In genomic region chrX:20292040-20292417, GRCm38 (mm10) we compare ENCODE assay signal across 7 mouse cellular contexts. TPM values are rescaled to one million over a fixed set of nuclear protein-coding genes. Genes with fewer than 3 reads are reported as not detected.
DNase-seq lines count a peak whose midpoint lies in the region; ATAC-seq lines count a peak whose summit lies in the region.

No protein-coding gene starts in this region.

- 33% methylated on average over 11 of the region's 11 CpGs for WGBS in lung, embryonic 15.5 days
- 32% methylated on average over 11 of the region's 11 CpGs for WGBS in forebrain, embryonic 11.5 days
- WGBS in intestine, embryonic 16.5 days: 35% methylated on average over 11 of the region's 11 CpGs
- 37% methylated on average over 11 of the region's 11 CpGs for WGBS in neural tube, embryonic 14.5 days

- H3K4me1 ChIP-seq in lung, embryonic 15.5 days: no peaks in the 10 kb centered on the region
- H3K4me1 ChIP-seq in forebrain, embryonic 11.5 days (replicated peaks; ENCODE audit: control insufficient read depth, insufficient read depth, low read length): no peaks in the 10 kb centered on the region
- no peaks in the 10 kb centered on the region for H3K4me1 ChIP-seq in intestine, embryonic 16.5 days (ENCODE audit: control insufficient read depth, insufficient read depth, low read length)
- no peaks in the 10 kb centered on the region for H3K4me1 ChIP-seq in neural tube, embryonic 14.5 days (ENCODE audit: control insufficient read depth, insufficient read depth, low read length)

- H3K4me2 ChIP-seq in lung, embryonic 15.5 days: peak overlapping the region; percentile 84
- H3K4me2 ChIP-seq in forebrain, embryonic 11.5 days (ENCODE audit: low read depth, low read length, severe bottlenecking): peak overlapping the region; percentile 63
- peak overlapping the region; percentile 78 for H3K4me2 ChIP-seq in intestine, embryonic 16.5 days (ENCODE audit: low read depth, low read length)
- H3K4me2 ChIP-seq in neural tube, embryonic 14.5 days (ENCODE audit: low read depth, low read length): peak overlapping the region; percentile 53

- H3K27ac ChIP-seq in lung, embryonic 15.5 days: no peak overlapping the region
- H3K27ac ChIP-seq in forebrain, embryonic 11.5 days (ENCODE audit: low read depth, low read length): no peak overlapping the region
- H3K27ac ChIP-seq in intestine, embryonic 16.5 days (ENCODE audit: low read length): no peak overlapping the region
- no peak overlapping the region for H3K27ac ChIP-seq in neural tube, embryonic 14.5 days (ENCODE audit: low read depth, low read length)

- peak overlapping the region; percentile 54 for H3K4me3 ChIP-seq in lung, embryonic 15.5 days
- H3K4me3 ChIP-seq in forebrain, embryonic 11.5 days (ENCODE audit: low read depth, low read length): peak overlapping the region; percentile 47
- H3K4me3 ChIP-seq in intestine, embryonic 16.5 days (ENCODE audit: low read length): peak overlapping the region; percentile 61
- peak overlapping the region; percentile 56 for H3K4me3 ChIP-seq in neural tube, embryonic 14.5 days (ENCODE audit: low read depth, low read length)

- H3K36me3 ChIP-seq in lung, embryonic 15.5 days: no peaks in the 10 kb centered on the region
- H3K36me3 ChIP-seq in forebrain, embryonic 11.5 days (ENCODE audit: control insufficient read depth, insufficient read depth, low read length): no peaks in the 10 kb centered on the region
- no peaks in the 10 kb centered on the region for H3K36me3 ChIP-seq in intestine, embryonic 16.5 days (ENCODE audit: control insufficient read depth, insufficient read depth, low read length)
- H3K36me3 ChIP-seq in neural tube, embryonic 14.5 days (ENCODE audit: control insufficient read depth, insufficient read depth, low read length): no peaks in the 10 kb centered on the region

- DNase-seq in lung, postnatal 4 days: no peak
- no peak for DNase-seq in forebrain, embryonic 11.5 days (ENCODE audit: low spot score)
- DNase-seq in spleen, adult 18-20 months: no peak
- no peak for DNase-seq in cerebellum, adult 8-10 months

- H3K9ac ChIP-seq in lung, embryonic 15.5 days: no peak overlapping the region
- no peak overlapping the region; the same call in 1 of the 2 replicates for H3K9ac ChIP-seq in forebrain, embryonic 11.5 days (ENCODE audit: low read length)
- H3K9ac ChIP-seq in intestine, embryonic 16.5 days (ENCODE audit: low read depth, low read length): peak overlapping the region; percentile 56; the same call in 1 of the 2 replicates
- peak overlapping the region; percentile 69; the same call in 1 of the 2 replicates for H3K9ac ChIP-seq in neural tube, embryonic 14.5 days (replicated peaks; ENCODE audit: low read depth, low read length)

- H3K27me3 ChIP-seq in lung, embryonic 15.5 days: no peaks in the 10 kb centered on the region; the same call in 1 of the 2 replicates
- H3K27me3 ChIP-seq in forebrain, embryonic 11.5 days (ENCODE audit: control insufficient read depth, insufficient read depth, low read length): no peaks in the 10 kb centered on the region
- H3K27me3 ChIP-seq in intestine, embryonic 16.5 days (replicated peaks; ENCODE audit: control insufficient read depth, insufficient read depth, low read length): no peaks in the 10 kb centered on the region; the same call in 1 of the 2 replicates
- H3K27me3 ChIP-seq in neural tube, embryonic 14.5 days (ENCODE audit: control insufficient read depth, insufficient read depth, low read length): no peaks in the 10 kb centered on the region

- H3K9me3 ChIP-seq in lung, embryonic 15.5 days: no peaks in the 10 kb centered on the region
- H3K9me3 ChIP-seq in forebrain, embryonic 11.5 days (ENCODE audit: control insufficient read depth, low read length): no peaks in the 10 kb centered on the region
- no peaks in the 10 kb centered on the region for H3K9me3 ChIP-seq in intestine, embryonic 16.5 days (ENCODE audit: control insufficient read depth, low read length)
- H3K9me3 ChIP-seq in neural tube, embryonic 14.5 days (ENCODE audit: control insufficient read depth, low read length): no peaks in the 10 kb centered on the region

- no peak for ATAC-seq in lung, embryonic 15.5 days (ENCODE audit: borderline replicate concordance, extremely low read depth, low FRiP score, low TSS enrichment)
- no peak for ATAC-seq in forebrain, embryonic 11.5 days (replicated peaks; ENCODE audit: low FRiP score)
- no peak for ATAC-seq in intestine, embryonic 16.5 days
- peak; percentile 45 for ATAC-seq in neural tube, embryonic 14.5 days (ENCODE audit: low read depth)

RNA-seq across cellular contexts. Expression of gene Slc9a7, which starts 0.4 kb away (rescaled TPM):
- 0.98 and 1.6 TPM in 2 replicates for polyA plus RNA-seq in lung, embryonic 15.5 days (2015; fragmentation: Nextera tagmentation; extraction: Ambion mirVana)
- 1.4 and 1.6 TPM in 2 replicates for polyA plus RNA-seq in forebrain, embryonic 11.5 days (2014; fragmentation: Nextera tagmentation; extraction: Ambion mirVana)
- 0.46 and 0.50 TPM in 2 replicates for polyA plus RNA-seq in intestine, embryonic 16.5 days (2015; fragmentation: Nextera tagmentation; extraction: Ambion mirVana)
- 17.4 and 23.1 TPM in 2 replicates for polyA plus RNA-seq in neural tube, embryonic 14.5 days (2014; fragmentation: Nextera tagmentation; extraction: Ambion mirVana)

Comparison
In these comparisons a context has a peak if more than half of its experiments do, and no peak if none do; other contexts are left out.
1. H3K9ac ChIP-seq: peak in intestine, embryonic 16.5 days (single experiment) and neural tube, embryonic 14.5 days (single experiment); none in lung, embryonic 15.5 days (single experiment) and forebrain, embryonic 11.5 days (single experiment).
2. Peak in every context shown above with its lines, with median percentiles within 50 percentile points of each other: H3K4me2 ChIP-seq and H3K4me3 ChIP-seq.